Mouse (Mus musculus) skeletal muscle tissue, adult 2 months (tissue): ENCODE results near the gene Elof1.
A peak's percentile ranks its signal among the peaks of the same experiment; 100 is the strongest.
"Not testable (repeated sequence)": the region's sequence is repeated elsewhere in the genome, so short reads cannot be mapped to it uniquely, and the experiment has no call there.

Experiments
- DNase-seq: peaks from one replicate; pipeline ENCODE4 v3.0.0-alpha.2; 2012; ENCODE audit warnings: low read depth, low spot score

The Elof1 gene

DNA sequence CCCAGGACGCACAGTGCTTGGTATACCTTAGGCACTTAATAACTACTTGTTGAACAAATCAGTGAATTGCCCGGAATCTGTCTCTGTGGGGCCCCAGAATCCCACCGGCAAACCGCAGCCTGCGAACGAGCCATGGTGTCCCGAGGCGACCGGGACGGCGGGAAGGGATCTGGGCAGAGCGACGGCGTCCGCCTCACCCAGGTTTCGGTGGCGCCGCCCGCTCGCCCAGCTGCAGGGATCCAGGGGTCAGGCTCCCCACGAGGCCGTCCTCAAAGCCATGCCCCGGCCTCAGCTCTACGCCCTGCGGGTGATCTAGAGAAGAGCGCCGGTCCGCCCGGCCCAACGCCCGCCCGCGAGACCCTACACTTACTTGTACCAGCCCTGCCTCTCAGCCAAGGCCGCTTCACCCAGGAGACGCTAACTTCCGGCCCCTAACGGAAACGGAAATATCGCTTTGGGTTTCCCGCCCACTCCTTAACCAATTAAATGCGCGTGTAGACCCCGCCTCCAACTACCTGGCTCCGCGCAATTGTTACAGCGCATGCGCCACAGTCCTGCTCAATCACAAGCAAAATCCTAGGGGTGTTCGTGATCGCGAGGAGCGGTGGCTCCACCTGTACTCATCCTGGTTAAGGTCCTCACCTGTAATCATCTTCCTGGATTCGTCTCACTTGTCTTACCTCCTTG lies at the start of gene Elof1:
Elof1 (minus strand) TSS at position 433 of the 687 bp plus-strand sequence.
- peak; percentile 93 for DNase-seq

DNA sequence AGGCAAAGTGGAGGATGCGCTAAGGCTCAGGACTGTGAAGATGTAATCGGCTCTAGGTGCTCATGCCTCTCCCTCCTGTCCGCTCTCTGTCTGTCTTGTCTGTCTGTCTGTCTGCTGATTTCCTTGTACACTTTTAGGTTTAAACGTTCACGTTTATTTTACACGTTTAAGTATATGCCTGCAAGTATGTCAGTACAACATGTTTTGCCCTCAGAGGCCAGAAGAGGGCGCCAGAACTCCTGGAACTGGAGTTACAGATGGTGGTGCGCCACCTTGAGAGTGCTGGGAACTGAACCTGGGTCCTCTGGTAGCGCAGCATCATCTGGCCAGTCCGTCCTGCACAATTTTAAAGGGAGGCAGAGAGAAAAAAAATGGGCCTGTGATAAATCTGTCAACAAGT lies 49.7 kb upstream of the Elof1 start:
- DNase-seq, result no peak

DNA sequence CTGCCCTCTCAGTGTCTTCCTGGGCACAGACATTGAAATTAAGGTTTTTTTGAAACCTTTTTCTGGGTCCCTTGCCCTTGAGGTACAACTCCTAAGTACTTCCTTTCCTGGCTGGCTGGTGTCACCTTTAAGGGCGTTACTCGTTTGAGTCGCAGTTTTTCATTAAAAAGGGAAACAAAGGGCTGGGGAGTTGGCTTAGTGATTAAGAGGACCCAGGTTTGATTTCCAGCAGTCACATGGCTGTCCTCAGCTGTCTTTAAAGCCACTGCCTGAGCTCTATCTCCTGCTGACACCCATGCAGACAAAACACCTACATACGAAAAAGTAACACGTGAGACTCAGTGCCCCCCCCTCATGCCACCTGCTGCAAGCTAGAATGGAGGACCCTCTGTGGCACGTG lies 49.0 kb upstream of the Elof1 start:
- no peak for DNase-seq

DNA sequence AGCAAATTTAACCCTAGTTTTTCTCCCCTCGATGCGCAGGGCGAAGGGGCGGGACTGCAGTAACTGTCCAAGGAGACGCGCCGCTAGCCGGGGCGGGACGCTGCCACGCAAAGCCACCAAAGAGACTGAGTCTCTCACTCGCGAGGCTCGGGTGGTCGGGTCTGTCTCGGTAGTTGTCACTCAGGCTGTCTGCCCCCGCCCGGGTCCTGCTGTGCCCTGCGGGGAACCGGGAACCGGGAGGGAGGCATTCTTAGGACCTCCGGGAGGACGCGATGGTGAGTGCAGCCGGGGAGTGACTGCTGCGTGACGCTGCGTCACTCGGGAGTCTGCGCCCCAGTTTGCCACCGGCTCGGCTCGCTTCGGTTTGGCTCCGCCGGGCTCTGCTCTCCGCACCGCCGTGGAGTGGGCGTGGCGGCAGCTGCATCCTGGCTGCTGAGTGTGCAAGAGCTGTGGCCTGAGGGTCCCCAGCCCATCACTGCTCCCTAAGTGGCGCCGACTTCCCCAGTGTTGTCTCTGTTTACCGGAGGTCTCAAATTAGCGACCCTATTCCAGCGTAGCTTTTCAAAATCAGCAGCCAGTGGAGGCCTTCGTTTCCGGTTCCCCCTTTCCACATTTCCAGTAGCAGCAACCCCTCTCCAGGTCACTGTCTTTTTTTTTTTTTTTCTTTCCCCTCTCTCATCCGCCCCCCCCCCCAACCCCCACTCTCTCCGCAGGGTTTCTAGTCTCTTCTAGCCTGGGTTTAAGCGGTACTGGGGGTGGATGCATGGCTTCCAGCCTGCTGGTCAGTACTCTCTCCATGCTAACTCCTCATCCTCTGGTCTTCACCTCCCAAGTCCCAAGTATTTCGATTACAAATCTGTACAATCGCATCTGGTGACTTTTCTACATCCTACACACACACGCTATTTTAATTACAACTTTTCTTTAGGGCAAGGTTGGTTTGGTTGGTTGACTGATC lies 48.0 kb upstream of the Elof1 start:
- DNase-seq, result no peak

DNA sequence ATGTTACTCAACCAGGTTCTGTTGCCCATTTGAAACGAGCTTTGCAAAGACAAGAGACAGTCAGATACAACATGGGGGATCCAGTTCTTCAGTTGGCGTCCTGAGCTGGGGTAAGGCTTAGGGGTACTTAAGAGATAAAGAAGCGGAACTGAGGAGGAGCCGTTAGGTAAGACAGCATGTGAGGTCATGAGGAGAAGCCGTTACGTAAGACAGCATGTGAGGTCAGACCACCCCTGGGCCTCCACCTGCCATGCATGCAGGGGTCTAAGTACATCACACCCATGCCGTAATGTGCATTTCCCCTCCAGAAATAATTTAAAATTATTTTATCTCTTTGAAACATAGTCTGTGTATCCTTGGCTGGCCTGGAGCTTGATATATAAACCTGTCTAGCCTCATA lies 45.9 kb upstream of the Elof1 start:
- no peak for DNase-seq

DNA sequence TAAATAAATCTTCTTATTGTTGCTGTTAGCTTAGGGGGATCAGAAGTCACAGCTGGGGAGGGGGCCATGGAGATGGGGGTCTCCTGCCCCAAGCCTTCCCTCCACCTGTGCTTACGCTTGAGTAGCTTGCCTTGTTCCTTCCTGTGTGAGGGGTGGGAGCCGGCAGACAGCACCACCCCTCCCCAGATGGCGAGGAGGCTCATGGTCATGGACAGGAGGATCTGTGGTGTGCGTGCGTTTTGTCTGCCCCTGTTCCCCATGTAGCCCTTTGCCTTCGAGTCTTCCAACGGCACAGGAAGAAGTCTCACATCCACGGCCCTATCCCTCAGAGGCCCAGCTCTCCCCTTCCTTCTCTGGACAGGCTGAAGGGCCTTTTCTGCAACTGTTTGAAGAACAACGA lies 45.3 kb upstream of the Elof1 start:
- no peak for DNase-seq

DNA sequence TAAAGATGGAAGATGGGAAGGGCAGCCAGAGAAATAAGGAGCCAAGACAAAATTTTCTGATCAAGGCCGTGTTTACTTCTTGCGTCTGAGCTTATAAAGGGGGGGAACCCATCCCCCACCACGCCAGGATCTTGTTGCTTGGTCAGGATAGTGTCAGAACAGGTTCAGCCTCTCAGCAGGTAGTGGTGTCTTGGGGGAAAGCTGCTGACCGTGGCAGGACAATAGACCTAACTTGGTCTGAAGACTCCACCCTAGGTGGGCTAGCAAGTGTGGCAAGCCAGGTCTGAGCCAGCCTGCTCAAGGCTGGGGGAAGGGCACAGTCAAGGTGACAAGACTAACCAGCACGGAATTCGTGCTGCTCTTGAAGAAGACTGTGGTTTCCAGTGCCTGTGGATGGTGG lies 44.3 kb upstream of the Elof1 start:
- DNase-seq, result no peak

DNA sequence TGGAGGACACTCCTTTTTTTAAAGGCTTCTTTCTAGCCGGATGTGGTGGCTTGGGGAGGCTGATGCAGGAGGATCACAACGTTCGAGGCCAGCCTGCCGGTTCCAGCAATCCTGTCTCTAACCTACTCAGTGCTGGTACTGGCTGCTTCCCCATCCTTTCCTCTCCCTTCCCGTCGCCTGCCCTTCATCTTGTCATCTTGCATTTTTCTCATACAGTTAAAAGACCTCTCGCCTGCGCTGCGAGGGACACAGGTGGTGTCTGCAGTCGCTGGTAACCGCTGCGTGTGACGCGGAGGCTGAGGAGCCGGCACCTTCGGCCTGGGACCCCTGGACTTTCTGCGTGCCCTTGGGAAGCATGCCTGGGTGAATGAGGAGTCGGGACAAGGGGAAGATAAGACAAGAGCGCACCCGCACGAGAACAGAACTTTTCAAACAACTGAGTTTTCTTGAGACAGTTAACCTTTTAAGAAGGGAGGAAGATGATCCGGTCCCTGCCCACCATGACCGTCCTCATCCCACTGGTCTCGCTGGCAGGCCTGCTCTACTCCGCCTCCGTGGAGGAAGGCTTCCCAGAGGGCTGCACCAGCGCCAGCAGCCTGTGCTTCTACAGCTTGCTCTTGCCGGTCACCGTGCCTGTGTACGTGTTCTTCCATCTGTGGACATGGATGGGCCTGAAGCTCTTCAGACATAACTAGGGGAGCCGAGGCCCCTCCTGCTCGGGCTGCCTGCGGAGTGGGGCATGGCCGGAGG lies 40.7 kb upstream of the Elof1 start:
- DNase-seq, result no peak

DNA sequence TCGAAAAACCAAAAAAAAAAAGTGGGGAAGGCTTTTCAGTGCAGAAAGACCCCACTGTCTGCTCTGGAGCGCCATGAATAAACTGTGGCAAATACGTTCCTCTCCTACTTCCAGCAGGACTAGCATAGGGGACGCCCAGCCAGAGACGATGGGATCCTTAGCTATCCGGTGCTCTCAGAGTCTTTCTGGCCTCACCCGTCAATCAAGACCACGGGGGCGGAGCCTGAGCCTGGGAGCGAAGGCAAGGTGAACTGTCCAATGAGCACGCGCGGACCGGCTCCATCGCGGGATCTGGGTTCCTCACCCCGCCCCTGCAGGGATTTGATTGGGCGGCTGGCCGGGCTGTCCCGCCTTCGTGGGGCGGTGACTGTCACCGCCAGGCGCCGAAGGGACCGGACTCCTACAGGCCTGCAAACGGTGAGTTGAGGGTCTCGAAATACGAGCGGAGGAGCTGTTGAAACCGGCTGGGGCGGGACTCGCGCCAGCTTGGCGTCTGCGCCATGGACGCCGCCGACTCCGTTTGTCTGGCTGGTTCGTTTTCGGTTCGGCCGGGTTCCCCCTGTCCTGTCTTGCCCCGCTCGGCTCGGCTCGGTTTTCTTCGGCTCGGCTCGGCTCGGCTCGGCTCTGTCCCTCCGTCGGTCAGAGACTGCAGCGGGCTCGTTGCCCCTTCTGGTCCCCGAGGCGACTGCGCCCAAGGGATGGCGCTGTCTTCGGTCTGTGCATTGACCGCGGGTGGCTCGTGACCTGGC lies 39.7 kb upstream of the Elof1 start, which contains the start of gene Pigyl:
Pigyl (plus strand) TSS at position 350 of the 749 bp plus-strand sequence.
- peak; percentile 97 for DNase-seq

DNA sequence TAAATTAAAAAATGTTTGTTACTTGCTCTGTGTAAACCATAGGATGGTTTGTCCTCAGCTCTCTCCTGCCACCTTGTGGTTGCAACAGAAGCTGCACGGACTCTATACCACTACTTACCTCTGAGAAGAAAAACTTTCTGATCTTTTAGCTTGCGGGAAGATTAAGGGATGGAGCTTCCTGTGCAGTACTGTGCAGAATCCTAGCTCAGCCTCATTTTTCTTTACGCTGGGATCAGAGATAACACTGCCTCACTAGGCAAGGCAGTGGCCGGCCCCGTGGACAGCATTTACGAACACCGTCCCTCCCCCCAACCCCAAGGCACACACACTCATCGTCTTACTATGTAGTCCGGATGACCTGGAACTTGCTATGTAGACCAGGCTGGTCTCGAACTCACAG lies 38.6 kb upstream of the Elof1 start:
- DNase-seq, result peak; percentile 35

DNA sequence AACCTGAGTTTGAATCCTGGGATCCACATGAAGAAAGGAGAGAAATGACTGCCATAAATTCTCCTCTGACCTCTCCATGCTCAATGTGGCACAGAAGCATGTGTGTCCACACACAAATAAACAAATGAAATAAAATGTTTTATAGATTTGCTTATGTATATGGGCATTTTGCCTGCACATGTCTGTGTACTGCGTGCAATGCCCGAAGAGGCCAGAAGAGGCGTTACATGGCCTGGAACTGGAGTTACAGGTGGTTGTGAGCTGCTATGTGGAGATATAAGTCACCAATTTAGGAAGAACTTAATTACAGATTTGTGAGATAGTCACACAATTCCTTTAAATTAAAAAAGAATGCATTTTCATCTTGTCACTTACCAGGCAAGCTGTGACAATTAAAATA lies 36.8 kb upstream of the Elof1 start:
- no peak for DNase-seq

DNA sequence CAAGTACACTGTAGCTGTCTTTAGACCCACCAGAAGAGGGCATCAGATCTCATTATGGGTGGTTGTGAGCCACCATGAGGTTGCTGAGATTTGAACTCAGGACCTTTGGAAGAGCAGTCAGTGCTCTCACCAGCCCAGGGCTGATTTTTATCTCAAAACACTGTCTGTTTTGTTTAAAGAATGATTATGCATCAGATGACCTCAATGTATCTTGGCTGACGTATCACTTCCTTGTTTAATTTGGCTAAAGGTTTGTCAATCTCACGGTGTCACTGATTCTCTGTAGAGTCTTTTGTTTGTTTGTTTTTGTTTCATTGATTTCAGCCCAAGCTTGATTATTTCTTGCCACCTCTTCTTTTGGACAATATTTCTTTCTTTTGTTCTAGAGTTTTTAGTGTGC lies 34.0 kb upstream of the Elof1 start:
- DNase-seq, result no peak

DNA sequence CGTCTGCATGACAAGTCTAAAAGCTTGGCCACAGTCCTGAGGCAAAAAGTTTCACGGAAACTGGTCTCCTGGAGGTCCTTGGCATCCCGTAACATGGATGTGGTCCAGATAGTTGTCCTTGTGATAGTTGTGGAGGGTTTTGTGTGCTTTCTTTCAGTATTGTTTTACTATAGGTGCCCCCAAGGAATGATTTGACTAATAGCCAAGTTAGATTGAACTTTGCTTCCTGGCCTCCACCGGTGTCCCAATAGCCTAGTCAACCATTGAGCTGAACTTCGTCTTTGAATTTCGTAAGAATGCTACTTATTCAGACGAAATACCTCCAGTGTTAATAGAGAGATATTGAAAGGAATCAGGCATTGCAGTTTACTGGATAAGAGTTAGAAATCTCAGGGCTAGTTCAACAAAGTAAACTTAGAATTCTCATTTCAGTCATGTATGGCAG lies 33.3 kb upstream of the Elof1 start:
- not testable (repeated sequence) for DNase-seq

DNA sequence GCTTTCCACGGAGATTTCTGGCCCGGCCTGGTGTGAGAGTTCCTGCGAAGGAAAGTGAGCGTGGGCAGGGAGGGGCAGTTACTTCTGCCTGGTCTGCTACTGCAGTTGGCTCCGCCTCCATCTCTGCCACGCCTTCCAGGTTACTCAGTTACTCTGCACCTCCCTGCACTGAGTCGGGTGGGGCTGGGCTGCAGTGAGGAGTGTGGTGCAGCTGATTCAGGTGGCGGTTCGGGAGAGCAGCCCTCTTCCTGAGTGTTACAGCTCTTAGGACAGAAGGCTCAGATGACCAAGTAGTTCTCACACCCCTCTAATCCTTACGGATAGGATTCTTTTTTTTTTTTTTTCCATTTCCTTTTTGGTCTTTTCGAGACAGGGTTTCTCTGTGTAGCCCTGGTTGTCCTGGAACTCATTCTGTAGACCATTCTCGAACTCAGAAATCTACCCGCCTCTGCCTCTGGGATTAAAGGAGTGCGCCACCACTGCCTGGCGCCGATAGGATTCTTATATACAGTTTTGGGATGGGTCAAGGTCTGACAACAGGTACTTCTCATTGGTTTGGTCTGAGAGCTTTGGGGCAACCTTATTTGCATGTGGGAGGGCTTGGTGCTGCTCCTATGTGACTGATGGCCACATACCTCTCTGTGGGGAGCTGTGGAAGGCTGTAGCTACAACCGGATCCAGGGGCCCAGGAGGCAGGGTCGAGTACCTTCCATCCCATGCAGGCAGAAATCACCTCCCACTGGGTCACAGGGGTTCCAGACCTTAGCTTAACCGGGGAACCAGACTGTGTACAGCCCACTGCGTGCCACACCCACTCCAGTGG lies 32.7 kb upstream of the Elof1 start:
- DNase-seq, result no peak

DNA sequence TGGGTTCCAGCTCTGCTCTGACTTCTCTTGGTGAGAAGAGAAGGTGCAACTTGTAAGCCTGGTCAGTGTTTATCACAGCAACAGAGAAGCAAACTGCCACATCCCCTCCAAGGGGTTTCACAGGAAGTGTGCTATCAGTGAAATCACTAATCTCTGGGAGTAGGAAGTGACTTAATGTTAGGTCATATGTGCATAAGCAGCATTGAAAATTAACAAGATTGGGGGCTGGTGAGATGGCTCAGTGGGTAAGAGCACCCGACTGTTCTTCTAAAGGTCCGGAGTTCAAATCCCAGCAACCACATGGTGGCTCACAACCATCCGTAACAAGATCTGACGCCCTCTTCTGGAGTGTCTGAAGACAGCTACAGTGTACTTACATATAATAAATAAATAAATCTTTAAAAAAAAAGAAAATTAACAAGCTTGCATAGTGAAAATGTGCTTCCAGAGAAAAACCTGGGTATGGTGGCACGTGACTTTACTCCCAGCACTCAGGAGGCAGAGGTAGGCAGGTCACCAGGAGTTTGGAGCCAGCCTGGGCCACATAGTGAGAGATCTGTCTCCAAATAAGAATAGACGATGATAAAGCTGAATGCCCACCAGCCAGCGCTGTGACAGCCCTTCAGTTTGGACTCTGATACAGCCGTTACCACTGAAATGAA lies 27.5 kb upstream of the Elof1 start:
- no peak for DNase-seq

DNA sequence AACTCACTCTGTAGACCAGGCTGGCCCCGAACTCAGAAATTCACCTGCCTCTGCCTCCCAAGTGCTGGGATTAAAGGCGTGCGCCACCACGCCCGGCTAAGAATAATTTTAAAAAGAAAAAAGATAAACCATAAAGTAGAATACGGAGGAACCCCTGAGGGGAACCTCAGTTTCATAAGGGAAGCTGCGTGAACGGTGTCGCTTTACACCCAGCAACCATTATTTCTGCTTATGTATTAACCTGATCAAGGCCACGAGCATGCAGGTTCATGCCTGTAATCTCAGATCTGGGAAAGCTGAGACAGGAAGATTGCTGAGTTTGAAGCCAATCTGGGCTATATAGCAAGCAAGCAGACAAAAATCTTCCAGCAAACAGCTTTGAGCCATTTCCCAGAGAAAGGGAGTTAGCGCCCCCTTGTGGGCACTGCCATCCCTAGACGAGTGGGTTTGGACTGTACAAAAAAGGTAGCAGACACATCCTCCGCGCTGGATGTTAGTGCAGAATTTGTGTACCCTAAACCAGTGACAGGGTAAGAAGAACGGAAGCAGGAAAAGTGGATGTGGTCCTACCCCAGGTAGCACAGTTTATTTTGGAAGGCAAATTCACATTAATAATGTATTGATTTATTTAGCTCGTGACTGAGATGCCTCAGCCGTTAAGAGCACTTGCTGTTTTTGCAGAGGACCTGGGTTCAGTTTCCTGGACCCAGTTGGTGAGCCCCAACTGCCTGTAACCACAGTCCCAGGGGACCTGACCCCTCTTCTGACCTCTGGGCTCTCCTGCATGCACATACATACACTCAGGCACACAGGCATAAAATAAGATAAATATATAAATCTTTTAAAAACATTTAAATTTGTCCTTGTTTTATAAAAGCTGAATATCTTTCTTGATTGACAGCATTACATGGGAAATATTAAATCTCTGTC lies 26.4 kb upstream of the Elof1 start:
- DNase-seq, result peak; percentile 64

DNA sequence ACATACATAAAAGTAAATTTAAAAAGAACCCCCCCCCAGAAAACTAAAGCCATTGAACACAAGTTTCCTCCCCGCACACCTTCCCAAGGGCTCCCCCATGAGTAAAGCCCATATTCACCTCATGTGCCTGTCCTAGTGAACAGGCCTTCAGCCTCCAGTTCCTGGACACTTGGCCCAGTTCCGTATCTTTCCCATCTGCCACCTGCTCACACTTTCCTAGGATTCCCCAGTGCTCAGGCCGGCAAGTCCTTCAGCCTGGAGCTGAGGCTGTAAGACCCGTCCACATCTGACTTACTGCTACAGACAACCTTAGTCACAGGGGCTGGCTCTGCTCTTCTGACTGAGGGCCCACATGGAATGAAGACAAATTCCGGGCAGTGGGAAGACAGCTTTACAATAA lies 22.8 kb upstream of the Elof1 start:
- no peak for DNase-seq

DNA sequence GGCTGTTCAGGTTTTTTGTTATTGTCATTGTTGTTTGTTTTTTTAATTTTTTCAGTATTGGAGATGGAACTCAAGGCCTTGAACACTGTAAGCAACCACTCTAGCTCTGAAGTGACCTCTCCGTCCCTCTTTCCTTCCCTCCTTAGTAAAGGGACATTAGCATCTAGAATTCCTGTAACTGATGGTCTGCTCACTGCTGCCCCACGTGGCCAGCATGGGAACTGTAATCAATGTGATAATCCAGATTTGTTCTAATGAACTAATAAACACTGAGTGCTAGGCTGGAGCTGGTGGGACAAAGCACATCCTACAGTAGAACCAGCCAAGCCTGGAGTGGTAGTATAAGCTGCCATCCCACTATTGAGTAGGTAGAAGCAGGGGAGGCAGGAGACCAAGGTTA lies 21.5 kb upstream of the Elof1 start:
- DNase-seq, result no peak
